Mouse (Mus musculus): ENCODE results near the gene Ccdc160. TPM values are rescaled to one million over a fixed set of nuclear protein-coding genes. Genes with fewer than 3 reads are reported as not detected.

The Ccdc160 gene
- total RNA-seq (2021), result under 1 TPM in 1 of 2 experiments, not detected in 1; 0.17 TPM
- long read RNA-seq, experiment 1, result 0 reads
- long read RNA-seq, experiment 2, result 0 reads

GRCm38 (mm10) chrX:52790980-52791593, at the start of gene Ccdc160:
TSS of gene Ccdc160 (plus strand) at chrX:52791200.
- intact Hi-C loops (cut with DNase I), result no loop called here
- peak; percentile 15 to 22 for DNase-seq

DNA sequence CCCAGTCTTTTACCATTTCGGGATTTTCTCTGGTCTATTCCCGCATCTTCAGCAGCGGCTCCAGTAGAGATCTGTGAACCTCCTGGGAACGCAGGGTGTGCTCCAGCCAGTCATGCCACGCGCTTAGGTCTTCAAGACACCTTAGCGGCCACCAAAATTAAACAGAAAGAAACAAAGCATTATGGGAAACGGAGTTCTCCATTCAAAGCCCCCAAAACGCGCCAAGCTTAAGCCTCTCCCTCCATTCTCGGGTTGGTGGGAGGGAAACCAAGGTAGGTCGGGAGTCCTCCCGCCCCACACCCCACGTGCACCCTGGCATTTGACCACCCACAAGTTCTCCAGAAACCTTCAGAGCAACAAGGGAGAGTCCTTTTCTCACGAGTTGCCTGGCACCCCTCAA, 47.2 kb upstream of the Ccdc160 start:
- no peak for DNase-seq
- intact Hi-C loops (cut with DNase I), result no loop called here

DNA sequence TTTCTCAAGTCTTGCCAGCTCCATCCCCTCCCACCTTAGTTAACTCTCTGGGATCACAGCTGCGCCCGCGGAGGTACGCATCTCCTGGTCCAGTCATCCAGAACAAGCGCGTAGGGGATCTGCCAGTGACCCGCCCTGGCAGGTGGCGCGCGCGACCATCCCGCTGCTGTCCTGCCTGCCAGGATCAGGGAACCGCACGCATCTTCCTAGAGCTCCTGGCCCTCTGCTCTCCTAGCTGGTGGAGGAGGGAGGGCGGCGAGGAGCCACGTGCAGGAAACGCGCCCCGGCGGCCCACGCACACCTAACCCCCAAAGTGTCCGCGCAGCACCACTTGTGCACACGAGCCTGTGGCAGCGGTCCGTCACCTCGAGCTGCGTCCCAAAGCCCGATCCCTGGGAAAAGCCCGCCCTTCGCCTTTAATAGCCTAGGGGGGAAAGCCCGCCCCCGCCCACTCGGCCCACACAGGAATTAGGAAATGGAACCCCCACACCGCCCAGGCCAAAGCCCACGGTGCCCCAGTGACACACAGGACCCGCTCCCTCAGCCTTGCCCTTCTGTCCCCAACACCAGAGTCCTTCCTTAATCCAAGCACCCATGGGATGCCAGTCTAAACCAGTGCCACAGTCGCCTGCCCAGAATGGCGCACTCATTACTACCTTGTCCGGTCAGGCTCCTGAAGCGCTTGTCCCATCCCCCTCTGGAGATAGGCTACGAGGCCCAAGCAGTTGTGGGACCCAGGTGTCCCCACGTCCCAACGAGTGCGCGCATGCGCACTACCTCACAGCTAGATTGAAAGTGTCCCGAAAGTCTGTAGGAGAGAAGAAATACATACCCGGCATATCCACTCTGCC, 46.6 kb upstream of the Ccdc160 start:
- no peak for DNase-seq
- intact Hi-C loops (cut with DNase I), result no loop called here

- DNase-seq, result no peak
- intact Hi-C loops (cut with DNase I), result no loop called here
Measured at GRCm38 (mm10) chrX:52745462-52745861, 45.5 kb upstream of the Ccdc160 start.

DNA sequence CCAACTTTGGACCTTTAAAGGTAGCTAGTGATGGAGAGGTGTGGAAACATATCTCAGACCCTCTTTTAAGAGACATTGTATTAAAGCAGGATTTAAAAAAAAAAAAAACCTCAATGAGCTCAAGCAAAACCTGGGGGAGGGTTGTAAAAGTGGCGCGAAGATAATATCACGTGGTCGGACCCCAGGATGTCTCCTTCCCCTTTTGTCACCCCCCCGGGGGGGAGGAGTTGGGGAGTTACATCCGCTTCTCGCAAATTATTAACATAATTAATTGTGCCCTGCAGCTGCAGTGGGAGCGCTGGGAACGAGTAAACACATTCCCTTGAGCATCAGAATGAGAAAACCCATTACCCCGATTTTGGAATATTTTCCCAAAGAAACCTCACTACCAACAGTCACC, 45.1 kb upstream of the Ccdc160 start:
- intact Hi-C loops (cut with DNase I), result no loop called here
- no peak for DNase-seq

- intact Hi-C loops (cut with DNase I), result no loop called here
- no peak for DNase-seq
Measured at GRCm38 (mm10) chrX:52746849-52747248, 44.2 kb upstream of the Ccdc160 start.

DNA sequence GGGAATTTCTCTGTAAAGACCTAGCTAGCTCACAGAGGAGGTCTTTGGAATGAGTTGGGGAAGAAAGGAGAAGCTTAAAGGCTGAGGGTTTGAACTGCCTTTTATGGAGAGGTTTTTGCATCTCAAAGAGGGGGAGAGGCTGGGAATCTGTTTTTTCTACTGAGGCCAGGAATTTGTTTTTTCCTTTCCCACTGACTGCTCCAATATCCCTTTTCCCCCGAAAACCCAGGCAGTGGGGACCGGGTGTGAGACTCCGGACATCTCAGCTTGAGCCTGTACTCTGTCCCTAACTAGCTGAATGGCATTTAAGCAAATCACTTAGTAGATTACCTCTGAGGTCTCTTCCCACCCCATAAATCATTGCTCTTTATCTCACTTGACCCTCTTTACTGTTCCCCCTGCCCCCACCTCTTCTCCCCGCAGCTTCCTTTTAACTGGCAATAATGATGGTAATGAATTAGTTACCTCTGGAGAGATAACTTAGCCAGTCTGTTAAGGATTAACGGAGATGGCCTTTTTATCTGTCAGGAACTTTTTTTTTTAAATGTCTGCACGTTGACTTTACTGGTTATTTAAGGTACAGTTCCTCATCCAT, 37.4 kb upstream of the Ccdc160 start:
- DNase-seq, result no peak

DNA sequence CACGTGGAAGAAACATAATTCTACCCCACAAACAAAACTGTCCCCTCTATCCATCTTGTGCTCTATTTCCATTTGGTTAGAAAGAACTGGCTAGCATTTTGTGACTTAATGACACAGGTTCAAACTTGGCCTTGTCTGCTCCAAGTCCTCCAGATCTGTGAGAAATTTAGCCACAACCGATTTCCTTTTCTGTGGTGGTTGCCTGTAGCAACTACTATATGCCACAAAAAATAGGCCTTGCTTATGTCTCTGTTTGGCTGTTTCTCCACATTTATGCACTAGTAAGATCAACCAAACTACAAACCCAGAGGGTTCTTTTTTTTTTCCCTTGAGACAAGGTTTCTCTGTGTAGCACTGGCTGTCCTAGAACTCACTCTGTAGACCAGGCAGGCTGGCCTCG, 33.8 kb upstream of the Ccdc160 start:
- intact Hi-C loops (cut with DNase I), result no loop called here
- DNase-seq, result no peak

More for the DNA sequence above, 37.4 kb upstream of the Ccdc160 start:
- intact Hi-C loops (cut with DNase I), result no loop called here

DNA sequence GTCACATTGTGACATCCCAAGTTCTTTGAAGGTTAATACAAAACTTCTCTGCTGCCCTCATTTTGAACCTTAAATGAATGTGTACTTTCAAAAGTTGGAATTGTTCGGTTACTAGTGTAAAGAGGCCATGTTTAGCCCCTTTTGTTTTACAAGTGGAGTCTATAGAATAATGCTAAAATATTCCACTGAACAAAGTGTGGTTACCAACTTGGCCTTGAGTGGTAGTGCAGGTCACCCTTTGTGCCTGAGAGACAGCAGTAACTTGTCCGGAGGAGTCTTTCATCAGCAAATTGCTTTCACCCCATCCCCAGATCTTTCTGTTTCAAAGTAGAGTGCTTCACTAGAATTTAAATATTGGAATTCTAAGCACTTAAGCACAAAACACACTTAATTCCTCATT, 31.8 kb upstream of the Ccdc160 start:
- DNase-seq, result no peak
- intact Hi-C loops (cut with DNase I), result no loop called here

- intact Hi-C loops (cut with DNase I), result no loop called here
- DNase-seq, result no peak
Measured at GRCm38 (mm10) chrX:52760191-52760945, 30.6 kb upstream of the Ccdc160 start.

DNA sequence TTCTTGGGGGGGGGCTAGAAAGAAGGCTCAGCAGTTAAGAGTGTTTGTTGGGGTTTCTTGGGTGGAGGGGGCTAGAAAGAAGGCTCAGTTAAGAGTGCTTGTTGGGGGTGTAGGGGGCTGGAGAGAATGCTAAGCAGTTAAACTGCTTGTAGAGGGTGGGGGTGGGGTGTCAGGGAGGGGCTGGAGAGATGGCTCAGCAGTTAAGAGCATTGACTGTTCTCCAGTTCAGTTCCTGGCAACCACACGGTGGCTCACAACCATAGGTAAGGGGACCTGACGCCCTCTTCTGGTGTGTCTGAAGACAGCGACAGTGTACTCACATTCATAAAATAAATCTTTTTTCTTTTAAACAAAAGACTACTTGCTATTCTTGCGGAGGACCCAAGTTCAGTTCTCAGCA, 28.8 kb upstream of the Ccdc160 start:
- no peak for DNase-seq
- intact Hi-C loops (cut with DNase I), result no loop called here

DNA sequence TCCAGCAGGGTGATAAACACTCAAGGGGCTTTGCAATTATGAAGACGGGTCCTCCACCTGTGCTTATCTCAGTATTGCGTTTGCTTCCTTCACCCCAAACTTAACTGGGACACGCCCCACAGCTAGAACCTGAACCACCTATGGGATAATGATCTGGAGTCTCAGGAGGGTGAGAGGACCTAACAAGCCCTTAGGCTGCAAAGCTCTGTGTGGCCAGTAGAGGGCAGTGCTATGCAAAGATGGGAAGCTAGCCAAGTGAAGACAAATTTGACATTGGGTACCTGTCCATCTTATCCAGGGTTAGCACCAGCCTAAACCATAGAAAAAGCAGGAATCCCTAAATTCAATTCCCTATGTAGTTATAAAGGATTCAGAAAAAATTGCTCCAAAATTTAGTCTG, 15.0 kb upstream of the Ccdc160 start:
- intact Hi-C loops (cut with DNase I), result no loop called here
- peak in 1 of 2 experiments; percentile 11 for DNase-seq

DNA sequence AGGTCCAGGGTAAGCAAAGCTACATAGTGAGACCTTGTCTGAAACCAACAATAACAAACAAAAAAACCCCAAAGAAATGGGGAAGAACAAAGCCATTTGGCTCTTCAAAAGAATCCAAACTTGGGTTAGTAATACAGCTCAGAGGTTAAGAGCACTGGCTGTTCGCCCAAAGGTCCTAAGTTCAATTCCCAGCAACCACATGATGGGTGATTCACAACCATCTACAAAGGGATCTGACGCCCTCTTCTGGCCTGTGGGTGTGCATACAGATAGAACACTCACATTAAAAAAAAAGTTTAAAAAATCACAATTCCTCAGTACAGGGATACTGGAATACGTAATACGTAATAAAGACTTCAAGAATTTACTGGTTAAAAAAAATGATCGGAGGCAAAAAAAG, 13.3 kb upstream of the Ccdc160 start:
- intact Hi-C loops (cut with DNase I), result no loop called here

DNA sequence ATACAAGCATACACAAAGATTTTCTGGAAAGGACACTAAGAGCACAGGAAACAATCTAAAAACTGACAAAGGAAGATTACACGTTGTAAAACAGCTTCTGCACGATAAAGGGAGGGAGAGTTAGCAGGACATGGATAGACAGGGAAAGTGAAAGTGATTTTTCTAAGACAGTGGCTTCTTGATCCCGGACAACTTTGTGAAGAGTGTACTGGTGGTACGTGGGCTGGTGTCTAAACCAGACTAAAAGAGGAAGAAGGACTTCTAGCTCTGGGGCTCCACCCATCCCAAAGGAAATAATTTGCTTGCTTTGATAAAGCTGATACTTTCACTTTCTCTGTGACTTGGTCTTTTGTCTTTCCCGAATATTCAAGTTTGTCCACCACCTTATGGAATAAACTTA, 7.1 kb upstream of the Ccdc160 start:
- intact Hi-C loops (cut with DNase I), result no loop called here
- no peak for DNase-seq

More for the DNA sequence above, 13.3 kb upstream of the Ccdc160 start:
- no peak for DNase-seq

DNA sequence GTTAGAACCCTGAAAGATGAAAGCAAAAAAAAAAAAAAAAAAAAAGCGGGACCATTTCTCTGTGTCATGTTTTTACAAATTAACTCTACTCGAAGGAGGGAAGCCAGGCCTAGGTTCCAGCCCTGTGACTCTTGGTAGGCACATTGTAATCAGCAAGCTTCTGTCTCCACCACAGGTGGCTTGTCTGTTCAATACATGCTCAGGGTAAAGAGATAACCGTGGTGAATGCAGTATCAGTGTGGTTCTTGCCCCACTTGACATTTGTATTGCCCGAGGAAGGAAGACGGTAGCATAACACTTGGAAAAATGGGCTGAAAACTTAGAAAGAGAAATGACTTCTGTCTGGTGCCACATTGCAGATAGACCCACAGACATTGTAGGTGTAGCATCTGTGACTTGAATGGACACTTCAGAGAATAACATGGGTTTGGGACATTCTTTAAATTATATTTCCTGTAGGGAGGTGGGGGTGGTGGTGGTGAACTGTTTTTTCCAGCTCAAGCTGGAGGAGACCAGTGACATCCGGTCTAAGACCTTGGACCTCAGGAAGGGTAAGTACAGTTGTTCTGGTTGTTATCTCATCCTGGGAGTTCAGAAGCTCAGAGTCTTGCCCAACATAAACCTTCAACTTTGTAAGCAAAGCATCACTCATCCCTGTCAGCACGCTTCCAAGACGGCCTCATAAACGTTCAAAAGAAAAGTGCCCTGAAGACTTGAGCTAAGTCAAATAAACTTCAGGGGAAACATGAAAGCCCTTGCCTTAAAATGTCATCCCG, 1.1 kb downstream of the Ccdc160 start:
- intact Hi-C loops (cut with DNase I), result no loop called here
- no peak for DNase-seq

GRCm38 (mm10) chrX:52792861-52793260, 1.9 kb downstream of the Ccdc160 start:
- DNase-seq, result no peak
- intact Hi-C loops (cut with DNase I), result no loop called here

DNA sequence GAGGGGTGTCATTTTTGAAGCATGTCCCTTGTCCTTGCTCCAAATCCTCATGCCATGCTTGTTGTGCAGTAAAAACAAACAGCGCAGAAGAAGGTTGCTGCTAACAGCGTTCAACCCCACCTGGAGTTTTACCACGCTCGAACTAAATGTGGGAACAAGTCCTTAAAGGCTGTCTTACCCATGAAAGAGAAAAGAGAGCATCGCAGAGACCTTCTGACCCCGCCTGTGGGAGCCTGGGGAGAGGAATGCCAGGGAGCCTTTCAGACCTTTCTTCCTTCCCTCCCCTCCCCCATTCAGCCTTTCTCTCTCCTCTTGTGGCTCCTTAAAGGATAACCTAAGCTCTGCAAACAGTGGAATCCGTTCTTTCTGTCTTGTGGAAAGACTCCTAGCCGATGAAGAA, 4.8 kb downstream of the Ccdc160 start:
- no peak for DNase-seq
- intact Hi-C loops (cut with DNase I), result no loop called here

DNA sequence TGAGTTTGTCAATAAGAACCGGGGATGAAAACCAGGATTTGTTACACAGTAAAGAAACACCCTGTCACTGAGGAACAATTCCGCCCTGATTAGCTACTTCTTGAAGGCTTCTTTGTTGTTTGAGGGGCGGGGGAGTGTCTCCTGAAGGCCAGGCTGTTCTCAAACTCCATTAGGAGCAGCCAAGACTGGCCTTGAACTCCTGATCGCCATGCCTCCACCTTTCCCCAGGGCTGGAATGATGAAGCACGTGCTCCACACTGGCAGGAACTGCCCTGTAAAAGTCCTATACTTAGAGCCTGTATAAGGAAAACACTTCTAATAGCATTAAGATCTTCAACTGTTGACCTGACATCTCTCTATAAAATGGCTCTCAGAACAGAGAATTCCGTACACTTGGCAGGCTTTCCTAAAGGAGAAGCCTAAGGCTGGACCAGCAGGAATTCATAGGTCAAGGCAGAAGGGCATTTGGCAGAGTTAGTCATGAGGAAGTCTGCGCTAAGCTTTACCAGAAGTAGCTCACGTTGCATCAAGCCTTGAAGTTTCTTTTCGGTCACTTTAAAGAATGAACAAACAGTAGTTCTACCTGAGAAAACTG, 6.1 kb downstream of the Ccdc160 start:
- intact Hi-C loops (cut with DNase I), result no loop called here
- DNase-seq, result no peak

GRCm38 (mm10) chrX:52798255-52798654, 7.3 kb downstream of the Ccdc160 start:
- DNase-seq, result no peak
- intact Hi-C loops (cut with DNase I), result no loop called here

- intact Hi-C loops (cut with DNase I), result no loop called here
- DNase-seq, result no peak
Measured at GRCm38 (mm10) chrX:52799566-52799965, 8.6 kb downstream of the Ccdc160 start.
